ENCODE assay signal across 8 mouse cellular contexts in the genomic region with DNA sequence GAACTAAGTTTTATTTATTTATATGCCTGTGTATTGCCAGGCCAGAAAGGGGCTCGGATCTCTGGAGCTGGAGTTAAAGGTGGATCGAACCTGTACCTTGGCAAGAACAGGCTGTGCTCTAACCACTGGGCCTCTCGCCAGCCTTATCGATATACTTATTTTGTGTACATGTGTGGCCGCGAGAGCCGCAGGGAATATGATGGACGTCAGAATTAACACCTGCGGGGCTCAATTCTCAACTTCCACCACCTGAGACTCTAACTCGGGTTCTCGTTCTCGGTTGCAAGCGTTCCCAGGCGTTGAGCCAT. TPM values are rescaled to one million over a fixed set of nuclear protein-coding genes. Genes with fewer than 3 reads are reported as not detected.
DNase-seq lines count a peak whose midpoint lies in the region; ATAC-seq lines count a peak whose summit lies in the region.

No protein-coding gene starts in this region.

- peak overlapping the region; percentile 37; the same call in 1 of the 2 replicates for H3K9ac ChIP-seq in limb, embryonic 13.5 days
- peak overlapping the region; percentile 11; the same call in 1 of the 2 replicates for H3K9ac ChIP-seq in stomach, embryonic 15.5 days

- H3K27ac ChIP-seq in limb, embryonic 13.5 days, result peak overlapping the region; percentile 84
- peak overlapping the region; percentile 95 for H3K27ac ChIP-seq in stomach, embryonic 15.5 days

- H3K9me3 ChIP-seq in erythroblast, embryonic 14.5 days (ENCODE audit: control insufficient read depth, low read length), result no peaks in the 10 kb centered on the region
- no peaks in the 10 kb centered on the region for H3K9me3 ChIP-seq in limb, embryonic 13.5 days
- H3K9me3 ChIP-seq in stomach, embryonic 15.5 days, result no peaks in the 10 kb centered on the region

- no peak for ATAC-seq in erythroblast, adult 5-6 weeks (replicated peaks; ENCODE audit: low FRiP score, poor library complexity, severe bottlenecking)
- no peak for ATAC-seq in limb, embryonic 13.5 days (ENCODE audit: low FRiP score, low read depth)
- no peak for ATAC-seq in stomach, embryonic 15.5 days (ENCODE audit: insufficient read depth, low FRiP score, low read depth)

- H3K4me3 ChIP-seq in erythroblast, embryonic 14.5 days (replicated peaks), result peak overlapping the region; percentile 68
- peak overlapping the region; percentile 53 for H3K4me3 ChIP-seq in limb, embryonic 13.5 days
- peak overlapping the region; percentile 54 for H3K4me3 ChIP-seq in stomach, embryonic 15.5 days (replicated peaks)

- DNase-seq in right cerebral cortex, postnatal 14 days, result peak; percentile 49
- DNase-seq in right cerebral cortex, postnatal 10 days (ENCODE audit: low spot score in 2 of 2), result no peak
- DNase-seq in adrenal gland, adult 8-10 months, result no peak
- DNase-seq in cerebellum, postnatal 4 days (ENCODE audit: low spot score in 2 of 2), result no peak

- H3K27me3 ChIP-seq in erythroblast, embryonic 14.5 days (ENCODE audit: control insufficient read depth), result no peaks in the 10 kb centered on the region
- H3K27me3 ChIP-seq in limb, embryonic 13.5 days, result no peaks in the 10 kb centered on the region
- H3K27me3 ChIP-seq in stomach, embryonic 15.5 days (replicated peaks), result no peaks in the 10 kb centered on the region

- peak overlapping the region; percentile 82 for H3K4me2 ChIP-seq in limb, embryonic 13.5 days (replicated peaks)
- peak overlapping the region; percentile 77 for H3K4me2 ChIP-seq in stomach, embryonic 15.5 days

- peaks cover 52% of the 10 kb centered on the region for H3K4me1 ChIP-seq in erythroblast, embryonic 14.5 days (ENCODE audit: control insufficient read depth)
- H3K4me1 ChIP-seq in limb, embryonic 13.5 days, result peaks cover 45% of the 10 kb centered on the region
- H3K4me1 ChIP-seq in stomach, embryonic 15.5 days, result peaks cover 25% of the 10 kb centered on the region

- H3K36me3 ChIP-seq in erythroblast, embryonic 14.5 days (ENCODE audit: control insufficient read depth), result peaks cover 20% of the 10 kb centered on the region
- H3K36me3 ChIP-seq in limb, embryonic 13.5 days, result 0 out of 2 replicates have a peak, but pooled peaks cover 10% of the 10 kb centered on the region
- H3K36me3 ChIP-seq in stomach, embryonic 15.5 days, result no peaks in the 10 kb centered on the region

- WGBS in limb, embryonic 13.5 days, result 3% methylated on average over 14 of the region's 14 CpGs
- 2% methylated on average over 14 of the region's 14 CpGs for WGBS in stomach, embryonic 15.5 days

RNA-seq across cellular contexts. Expression of a gene that starts 0.5 kb away (rescaled TPM):
- 0.05 and 0.07 TPM in 2 replicates for polyA plus RNA-seq in erythroblast, embryonic 14.5 days (2012)
- total RNA-seq in erythroblast, adult 5-6 weeks (2015; ENCODE audit: low replicate concordance), result 2.9 and 6.0 TPM in 2 replicates
- 2.0 and 8.8 TPM in 2 replicates for total RNA-seq in erythroblast, adult 5-6 weeks (2017; ENCODE audit: low replicate concordance)
- 1.3 and 1.5 TPM in 2 replicates for polyA plus RNA-seq in limb, embryonic 13.5 days (2015; fragmentation: Nextera tagmentation; extraction: Ambion mirVana)
- polyA plus RNA-seq in stomach, embryonic 15.5 days (2015; fragmentation: Nextera tagmentation; extraction: Ambion mirVana), result 0.55 and 0.71 TPM in 2 replicates
- total RNA-seq in adrenal gland, adult 8-10 months (2022), result 1 to 10 TPM; 1.2 to 1.7 (median 1.3) TPM

RNA-seq across cellular contexts. Expression of a gene that starts 4.7 kb away (rescaled TPM):
- polyA plus RNA-seq in erythroblast, embryonic 14.5 days (2012), result 0.27 and 0.28 TPM in 2 replicates
- 1.7 and 2.7 TPM in 2 replicates for total RNA-seq in erythroblast, adult 5-6 weeks (2015; ENCODE audit: low replicate concordance)
- total RNA-seq in erythroblast, adult 5-6 weeks (2017; ENCODE audit: low replicate concordance), result not detected in 2 replicates
- 13.8 and 18.4 TPM in 2 replicates for polyA plus RNA-seq in limb, embryonic 13.5 days (2015; fragmentation: Nextera tagmentation; extraction: Ambion mirVana)
- 31.2 and 42.1 TPM in 2 replicates for polyA plus RNA-seq in stomach, embryonic 15.5 days (2015; fragmentation: Nextera tagmentation; extraction: Ambion mirVana)
- total RNA-seq in adrenal gland, adult 8-10 months (2022), result 100 to 1,000 TPM in 2 of 4 experiments, 10 to 100 TPM in 2; 32.2 to 138 (median 85.6) TPM

RNA-seq across cellular contexts. Expression of a gene that starts 22.0 kb away (rescaled TPM):
- polyA plus RNA-seq in erythroblast, embryonic 14.5 days (2012), result 6.6 and 6.9 TPM in 2 replicates
- 0.63 and 0.96 TPM in 2 replicates for total RNA-seq in erythroblast, adult 5-6 weeks (2015; ENCODE audit: low replicate concordance)
- total RNA-seq in erythroblast, adult 5-6 weeks (2017; ENCODE audit: low replicate concordance), result 0.56 and 3.7 TPM in 2 replicates
- 60.3 and 61.9 TPM in 2 replicates for polyA plus RNA-seq in limb, embryonic 13.5 days (2015; fragmentation: Nextera tagmentation; extraction: Ambion mirVana)
- polyA plus RNA-seq in stomach, embryonic 15.5 days (2015; fragmentation: Nextera tagmentation; extraction: Ambion mirVana), result 32.9 and 33.3 TPM in 2 replicates
- 10 to 100 TPM; 14.7 to 34.5 (median 26.5) TPM for total RNA-seq in adrenal gland, adult 8-10 months (2022)

RNA-seq across cellular contexts. Expression of a gene that starts 22.7 kb away (rescaled TPM):
- polyA plus RNA-seq in erythroblast, embryonic 14.5 days (2012), result 0.18 and 0.21 TPM in 2 replicates
- total RNA-seq in erythroblast, adult 5-6 weeks (2015; ENCODE audit: low replicate concordance), result not detected in 2 replicates
- total RNA-seq in erythroblast, adult 5-6 weeks (2017; ENCODE audit: low replicate concordance), result 0.28 and 1.1 TPM in 2 replicates
- 11.6 and 12.1 TPM in 2 replicates for polyA plus RNA-seq in limb, embryonic 13.5 days (2015; fragmentation: Nextera tagmentation; extraction: Ambion mirVana)
- polyA plus RNA-seq in stomach, embryonic 15.5 days (2015; fragmentation: Nextera tagmentation; extraction: Ambion mirVana), result 10.9 and 12.6 TPM in 2 replicates
- total RNA-seq in adrenal gland, adult 8-10 months (2022), result 10 to 100 TPM; 24.6 to 58.2 (median 46.7) TPM

RNA-seq across cellular contexts. Expression of a gene that starts 31.3 kb away (rescaled TPM):
- polyA plus RNA-seq in erythroblast, embryonic 14.5 days (2012), result 0.09 and 0.10 TPM in 2 replicates
- not detected in 2 replicates for total RNA-seq in erythroblast, adult 5-6 weeks (2015; ENCODE audit: low replicate concordance)
- not detected in 2 replicates for total RNA-seq in erythroblast, adult 5-6 weeks (2017; ENCODE audit: low replicate concordance)
- 68.8 and 69.8 TPM in 2 replicates for polyA plus RNA-seq in limb, embryonic 13.5 days (2015; fragmentation: Nextera tagmentation; extraction: Ambion mirVana)
- polyA plus RNA-seq in stomach, embryonic 15.5 days (2015; fragmentation: Nextera tagmentation; extraction: Ambion mirVana), result 28.8 and 35.6 TPM in 2 replicates
- 100 to 1,000 TPM in 2 of 4 experiments, 10 to 100 TPM in 2; 50.6 to 211 (median 117) TPM for total RNA-seq in adrenal gland, adult 8-10 months (2022)

Comparison
In these comparisons a context has a peak if more than half of its experiments do, and no peak if none do; other contexts are left out.
1. RNA of a gene that starts 4.7 kb away (polyA plus RNA-seq): 31.2 to 42.1 TPM in stomach, embryonic 15.5 days and 13.8 to 18.4 TPM in limb, embryonic 13.5 days; 0.27 to 0.28 TPM in erythroblast, embryonic 14.5 days; every median in the first group is over 10 times any median in the second.
2. Peak in every context shown above with its lines, with median percentiles within 50 percentile points of each other: H3K4me3 ChIP-seq.